Mouse (Mus musculus) C2C12 (cell line): Measurements from ENCODE around the gene Inpp5b. TPM values are rescaled to one million over a fixed set of nuclear protein-coding genes. Genes with fewer than 3 reads are reported as not detected.

Experiments used
- H3K27me3 ChIP-seq: one replicate; pipeline ENCODE4 v1.6.1; 2011; ENCODE audit not compliant: control insufficient read depth, insufficient read depth, insufficient read length
- H3K36me3 ChIP-seq: one replicate; pipeline ENCODE4 v1.6.1; 2011; ENCODE audit not compliant: control insufficient read depth, insufficient read depth
- H3K4me3 ChIP-seq: one replicate; pipeline ENCODE4 v1.5.1; 2011; ENCODE audit warnings: mild to moderate bottlenecking, control low read depth; ENCODE audit not compliant: poor library complexity, insufficient read depth, severe bottlenecking
- H3K79me2 ChIP-seq: one replicate; pipeline ENCODE4 v1.6.1; 2011; ENCODE audit not compliant: control insufficient read depth, insufficient read depth
- H3K79me3 ChIP-seq: one replicate; pipeline ENCODE4 v1.6.1; 2011; ENCODE audit warnings: low read depth, control low read depth
- H3ac ChIP-seq: one replicate; pipeline ENCODE3; 2011; ENCODE audit warnings: low read depth; ENCODE audit not compliant: control insufficient read depth, insufficient read length
- CEBPB ChIP-seq: IDR thresholded peaks from one replicate; pipeline ENCODE4 v1.6.1; 2011; ENCODE audit warnings: low read depth, mild to moderate bottlenecking, control low read depth, moderate library complexity
- CTCF ChIP-seq: IDR thresholded peaks from one replicate; pipeline ENCODE4 v1.5.1; 2011; ENCODE audit not compliant: control insufficient read depth, insufficient read depth, insufficient read length
- FOSL1 ChIP-seq: IDR thresholded peaks from one replicate; pipeline ENCODE4 v1.8.0; 2011; ENCODE audit warnings: mild to moderate bottlenecking, low read length; ENCODE audit not compliant: poor library complexity, insufficient read depth, severe bottlenecking
- MAX ChIP-seq: IDR thresholded peaks from one replicate; pipeline ENCODE4 v1.6.1; 2011; ENCODE audit warnings: mild to moderate bottlenecking, control low read depth
- MYOD1 ChIP-seq: IDR thresholded peaks from one replicate; pipeline ENCODE4 v1.6.1; 2011; ENCODE audit warnings: low read depth; ENCODE audit not compliant: control insufficient read depth, insufficient read length
- MYOG ChIP-seq: IDR thresholded peaks from one replicate; pipeline ENCODE4 v1.6.1; 2011; ENCODE audit not compliant: control insufficient read depth, insufficient read length; ENCODE audit errors: extremely low read depth
- USF1 ChIP-seq: IDR thresholded peaks from one replicate; pipeline ENCODE4 v1.6.1; 2011; ENCODE audit warnings: low read depth, mild to moderate bottlenecking, control low read depth, moderate library complexity
- polyA plus RNA-seq: library from polyadenylated mRNA; unstranded; fragments of >200 nt; fragmentation: generic; extraction: Trizol; gene quantifications from one replicate; pipeline ENCODE4 v1.2.1, GENCODE M21; 2012; ENCODE audit warnings: missing spikeins

Inpp5b gene
- polyA plus RNA-seq, 1 experiment = 13.8 TPM

DNA sequence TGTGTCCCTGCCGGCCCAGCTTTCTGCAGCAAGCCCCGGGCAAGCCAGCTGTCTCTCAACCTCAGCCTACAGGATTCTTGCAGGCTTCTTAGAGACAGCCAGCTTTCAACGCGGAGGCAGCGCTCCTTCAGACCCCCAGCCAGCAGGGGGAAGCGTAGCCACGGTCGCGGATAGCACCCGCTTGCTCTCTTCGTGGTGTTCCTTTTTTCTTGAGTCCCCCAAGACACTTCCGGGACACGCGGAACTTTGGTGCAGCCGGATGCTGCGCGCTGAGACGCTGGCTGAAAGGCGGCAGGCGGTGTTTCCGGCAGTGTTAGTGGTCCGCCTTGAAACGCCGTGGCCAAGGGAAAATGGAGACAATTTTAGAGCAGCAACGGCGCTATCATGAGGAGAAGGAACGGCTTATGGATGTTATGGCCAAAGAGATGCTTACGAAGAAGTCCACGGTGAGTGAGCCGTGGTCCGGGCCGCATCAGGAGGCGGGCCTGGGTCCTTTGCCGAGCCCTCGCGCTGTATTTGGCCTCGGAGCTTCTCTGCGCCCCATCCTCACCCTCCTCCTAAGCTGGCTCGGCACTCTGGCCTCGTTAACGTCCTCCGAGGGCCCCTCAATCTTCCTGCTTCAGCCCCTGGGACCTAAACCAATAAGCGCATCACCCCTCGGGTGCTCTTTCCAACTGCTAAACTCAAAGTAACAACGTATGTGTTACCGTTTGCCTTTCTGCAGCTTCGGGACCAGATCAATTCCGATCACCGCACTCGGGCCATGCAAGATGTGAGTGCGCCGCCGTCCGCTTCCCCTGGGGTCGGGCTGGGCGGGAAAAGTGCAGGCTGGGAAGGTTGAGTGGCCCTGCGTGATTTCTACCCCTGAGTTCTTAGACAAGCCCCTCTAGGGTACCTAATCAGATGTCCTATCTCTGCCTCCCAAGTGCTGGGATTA, 26.8 kb upstream of the Inpp5b start, which contains the start of gene Sf3a3:
TSS of gene Sf3a3 (plus strand) at position 232 of the 937 bp plus-strand sequence.
- TF ChIP-seq MYOD1 (no peak), MAX (peak; percentile 65), CEBPB (no peak), CTCF (peak; percentile 84), FOSL1 (no peak)
- Histone ChIP-seq H3K79me3 (peaks cover 22% of the 10 kb centered on the region), H3K4me3 (peak within 1 kb of the TSS; percentile 87), H3K79me2 (peaks cover 36% of the 10 kb centered on the region), H3ac (peak within 1 kb of the TSS; percentile 75), H3K27me3 (no peaks in the 10 kb centered on the region), H3K36me3 (peaks cover 38% of the 10 kb centered on the region)

GRCm38 (mm10) chr4:124719101-124719500, 22.5 kb upstream of the Inpp5b start:
- Histone ChIP-seq H3K36me3 (peaks cover 70% of the 10 kb centered on the region), H3K27me3 (no peaks in the 10 kb centered on the region)
- TF ChIP-seq FOSL1 (no peak), USF1 (no peak), MAX (no peak)

GRCm38 (mm10) chr4:124726121-124726520, 15.5 kb upstream of the Inpp5b start:
- H3K79me2 ChIP-seq = no peaks in the 10 kb centered on the region
- peaks cover 93% of the 10 kb centered on the region for H3K36me3 ChIP-seq
- H3K79me3 ChIP-seq = peaks cover 1% of the 10 kb centered on the region
- no peak overlapping the region for H3K4me3 ChIP-seq
- TF ChIP-seq CTCF (no peak), FOSL1 (no peak), MYOG (no peak)
- no peaks in the 10 kb centered on the region for H3K27me3 ChIP-seq
- no peak overlapping the region for H3ac ChIP-seq

More at GRCm38 (mm10) chr4:124719101-124719500, 22.5 kb upstream of the Inpp5b start:
- Histone ChIP-seq H3ac (no peak overlapping the region), H3K79me3 (peaks cover 22% of the 10 kb centered on the region), H3K4me3 (no peak overlapping the region), H3K79me2 (peaks cover 36% of the 10 kb centered on the region)

GRCm38 (mm10) chr4:124736952-124737351, 4.7 kb upstream of the Inpp5b start:
- Histone ChIP-seq H3K79me2 (peaks cover 2% of the 10 kb centered on the region), H3K4me3 (no peak overlapping the region), H3K36me3 (peaks cover 20% of the 10 kb centered on the region), H3ac (no peak overlapping the region), H3K27me3 (no peaks in the 10 kb centered on the region), H3K79me3 (no peaks in the 10 kb centered on the region)
- no peak for TF ChIP-seq MAX
- TF ChIP-seq CTCF = no peak
- TF ChIP-seq FOSL1 = no peak
- no peak for TF ChIP-seq CEBPB
- TF ChIP-seq MYOD1 = no peak

DNA sequence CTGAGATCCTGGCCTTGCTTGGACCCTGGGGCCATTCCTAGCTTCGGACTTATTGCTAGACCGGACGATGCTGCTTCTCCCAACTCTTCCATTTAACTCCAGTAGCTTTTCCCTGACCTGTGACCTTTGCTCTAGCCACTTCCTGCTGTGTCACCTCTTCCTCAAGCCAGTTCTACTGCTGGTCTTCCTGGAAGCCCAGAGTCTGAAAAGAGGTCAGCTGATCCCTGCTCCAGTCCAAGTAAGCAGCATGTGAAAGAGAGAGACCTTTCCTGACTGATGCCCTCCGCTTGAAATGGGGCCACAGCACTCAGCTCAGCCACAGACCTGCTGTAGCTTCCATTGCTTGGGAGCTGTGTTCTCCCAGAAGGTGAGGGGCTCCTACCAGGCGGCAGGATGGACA, 4.2 kb upstream of the Inpp5b start:
- Histone ChIP-seq H3ac (no peak overlapping the region), H3K4me3 (no peak overlapping the region), H3K27me3 (no peaks in the 10 kb centered on the region), H3K79me3 (no peaks in the 10 kb centered on the region), H3K36me3 (peaks cover 14% of the 10 kb centered on the region), H3K79me2 (peaks cover 7% of the 10 kb centered on the region)
- TF ChIP-seq MAX = no peak
- TF ChIP-seq CTCF = no peak
- no peak for TF ChIP-seq MYOG
- no peak for TF ChIP-seq FOSL1
- no peak for TF ChIP-seq USF1
- no peak for TF ChIP-seq MYOD1
- TF ChIP-seq CEBPB = no peak

- Histone ChIP-seq H3K79me2 (peaks cover 12% of the 10 kb centered on the region), H3K79me3 (no peaks in the 10 kb centered on the region), H3ac (no peak overlapping the region), H3K27me3 (no peaks in the 10 kb centered on the region), H3K4me3 (no peak overlapping the region), H3K36me3 (peaks cover 9% of the 10 kb centered on the region)
- TF ChIP-seq CEBPB (no peak), MYOG (no peak), CTCF (no peak), MAX (no peak), USF1 (no peak), MYOD1 (no peak), FOSL1 (no peak)
Observed at GRCm38 (mm10) chr4:124738013-124738412, 3.6 kb upstream of the Inpp5b start.
